Mouse (Mus musculus): ENCODE measurements around the gene Wdr95. TPM values are rescaled to one million over a fixed set of nuclear protein-coding genes. Genes with fewer than 3 reads are reported as not detected.

Wdr95 gene
- not detected for total RNA-seq (2023)

DNA sequence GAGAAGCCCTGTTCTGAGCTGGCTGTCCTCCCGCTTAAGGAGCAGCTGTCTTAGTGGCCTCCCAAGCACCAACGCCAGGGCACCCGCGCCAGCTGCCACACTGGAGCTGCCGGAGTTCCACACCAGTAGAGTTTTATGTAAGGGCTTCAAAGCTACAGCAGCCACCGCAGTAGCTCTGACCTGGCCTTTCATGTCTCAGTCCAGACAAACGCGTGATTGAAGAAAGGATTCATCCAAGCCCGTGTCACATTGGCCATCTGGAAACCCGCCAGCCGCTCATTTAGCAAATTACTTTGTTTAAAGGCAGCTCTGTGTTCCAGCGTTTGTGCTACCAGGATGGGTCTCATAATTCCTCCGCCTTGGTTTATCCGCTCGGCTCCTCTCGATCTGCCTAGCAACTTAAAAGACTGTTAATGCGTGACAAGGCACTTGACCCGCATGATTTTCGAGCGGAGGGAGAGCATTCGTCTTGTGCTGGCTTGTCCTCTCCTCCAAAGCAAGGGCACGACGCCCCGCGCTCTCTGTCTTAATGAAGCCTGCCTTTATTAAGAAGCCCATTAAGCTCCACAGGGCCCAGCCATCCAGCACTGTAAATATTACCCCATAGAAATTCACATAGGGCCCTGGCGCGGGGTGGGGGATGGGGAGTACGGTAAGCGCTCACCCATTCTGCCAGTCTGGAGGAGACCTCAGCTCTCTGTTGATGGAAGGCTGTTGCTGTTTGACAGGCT lies at the start of gene Wdr95:
Gene Wdr95, plus strand, starts transcription at position 681 of the 731 bp plus-strand sequence.

DNA sequence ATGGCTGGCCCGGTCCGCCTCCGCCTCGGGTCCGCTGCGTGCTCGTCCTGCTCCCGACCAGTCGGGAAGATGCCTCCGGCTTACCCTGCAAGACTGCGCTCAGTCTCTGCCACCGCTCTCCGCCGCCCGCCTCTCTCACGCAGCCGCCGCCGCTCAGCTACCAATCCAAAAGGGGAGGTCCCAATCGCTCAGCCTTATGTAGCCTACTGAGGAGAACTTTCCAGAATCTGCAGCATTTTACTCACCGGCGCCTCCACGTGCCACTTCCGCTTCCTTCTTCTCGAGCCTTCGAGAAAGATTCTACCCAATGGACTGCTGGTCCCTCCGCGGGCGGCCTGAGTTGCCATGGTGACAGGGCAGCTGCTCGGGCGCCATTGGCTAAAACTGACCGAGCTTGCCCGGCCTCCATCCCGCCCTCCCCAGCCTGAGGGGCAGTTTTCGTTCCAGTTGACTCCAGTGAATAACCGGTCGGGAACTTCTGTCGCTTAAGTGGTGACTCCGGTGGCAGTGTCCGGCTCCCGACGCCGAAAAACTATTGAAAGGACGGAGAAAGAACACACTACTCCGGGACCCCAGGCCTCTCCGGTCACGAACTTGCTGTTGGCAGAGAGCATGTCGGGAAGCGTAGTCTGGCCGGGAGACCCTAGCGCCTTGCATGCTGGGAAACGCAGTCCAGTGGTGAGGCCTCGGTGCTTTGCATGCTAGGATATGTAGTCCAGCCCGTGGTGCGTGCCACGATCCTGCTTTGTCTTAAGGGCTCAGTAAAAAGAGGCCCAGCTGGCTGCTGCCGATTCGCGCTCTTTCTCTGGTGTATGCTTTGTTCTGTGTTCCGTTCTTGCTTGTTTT lies 107.8 kb downstream of the Wdr95 start, which contains the start of gene Hsph1:
Gene Hsph1, minus strand, starts transcription at position 302 of the 846 bp plus-strand sequence.

Other genes with a start within 250 kb of the Wdr95 start
- gene Medag, start 116.9 kb upstream of the Wdr95 start, total RNA-seq (2023), result not detected
- not detected for gene Tex26, start 89.0 kb upstream of the Wdr95 start, total RNA-seq (2023)
- 10 to 100 TPM; 22.6 to 29.6 TPM for gene Hsph1, start 107.7 kb downstream of the Wdr95 start, total RNA-seq (2023)
- gene B3glct, start 149.6 kb downstream of the Wdr95 start, total RNA-seq (2023), result 1 to 10 TPM; 3.0 to 3.7 TPM